Mouse (Mus musculus) intestine, embryonic 16.5 days (tissue): ENCODE data around the gene Rbbp5. TPM values are rescaled to one million over a fixed set of nuclear protein-coding genes. Genes with fewer than 3 reads are reported as not detected.

Experiments
- ATAC-seq: fragments of 200-750 bp; cut with Nextera tagmentation; 2 replicates; pipeline ENCODE4 v1.8.0; 2017; ENCODE audit warnings: moderate TSS enrichment, moderate library complexity
- H3K27ac ChIP-seq: fragments of 300-500 bp; sonication (generic); 2 replicates; pipeline ENCODE4 v1.5.1; 2014; ENCODE audit warnings: mild to moderate bottlenecking, low read length
- H3K27me3 ChIP-seq: fragments of 300-500 bp; sonication (generic); replicated peaks from 2 replicates; pipeline ENCODE4 v1.6.1; 2014; ENCODE audit warnings: low read length, control low read depth, mixed read lengths; ENCODE audit not compliant: control insufficient read depth, insufficient read depth
- H3K36me3 ChIP-seq: fragments of 300-500 bp; sonication (generic); 2 replicates; pipeline ENCODE4 v1.6.1; 2014; ENCODE audit warnings: low read length, control low read depth; ENCODE audit not compliant: control insufficient read depth, insufficient read depth
- H3K4me1 ChIP-seq: fragments of 300-500 bp; sonication (generic); 2 replicates; pipeline ENCODE4 v1.6.1; 2014; ENCODE audit warnings: low read length, control low read depth, mixed read lengths; ENCODE audit not compliant: control insufficient read depth, insufficient read depth
- H3K4me2 ChIP-seq: fragments of 300-500 bp; sonication (generic); 2 replicates; pipeline ENCODE4 v1.6.1; 2014; ENCODE audit warnings: low read depth, low read length, control low read depth
- H3K4me3 ChIP-seq: fragments of 300-500 bp; sonication (generic); 2 replicates; pipeline ENCODE4 v1.5.1; 2014; ENCODE audit warnings: mild to moderate bottlenecking, low read length
- H3K9ac ChIP-seq: fragments of 300-500 bp; sonication (generic); 2 replicates; pipeline ENCODE4 v1.6.1; 2014; ENCODE audit warnings: low read depth, low read length
- H3K9me3 ChIP-seq: fragments of 300-500 bp; sonication (generic); 2 replicates; pipeline ENCODE4 v1.6.1; 2016; ENCODE audit warnings: low read length, control low read depth; ENCODE audit not compliant: control insufficient read depth
- WGBS: fragments of 180-500 bp; shearing (Covaris S2); extraction: QIAGEN DNeasy Blood & Tissue Kit; methylation state at CpG from one replicate; pipeline ENCODE4 v1.1.7; 2014; 5-methylcytosine and 5-hydroxymethylcytosine counted together
- polyA plus RNA-seq: library from polyadenylated mRNA; unstranded; fragments of >200 nt; fragmentation: Nextera tagmentation; extraction: Ambion mirVana; gene quantifications from 2 replicates; pipeline ENCODE4 v1.2.1, GENCODE M21; 2015

The Rbbp5 gene
- polyA plus RNA-seq, 1 experiment from 2014 or later, result 36.9 TPM

DNA sequence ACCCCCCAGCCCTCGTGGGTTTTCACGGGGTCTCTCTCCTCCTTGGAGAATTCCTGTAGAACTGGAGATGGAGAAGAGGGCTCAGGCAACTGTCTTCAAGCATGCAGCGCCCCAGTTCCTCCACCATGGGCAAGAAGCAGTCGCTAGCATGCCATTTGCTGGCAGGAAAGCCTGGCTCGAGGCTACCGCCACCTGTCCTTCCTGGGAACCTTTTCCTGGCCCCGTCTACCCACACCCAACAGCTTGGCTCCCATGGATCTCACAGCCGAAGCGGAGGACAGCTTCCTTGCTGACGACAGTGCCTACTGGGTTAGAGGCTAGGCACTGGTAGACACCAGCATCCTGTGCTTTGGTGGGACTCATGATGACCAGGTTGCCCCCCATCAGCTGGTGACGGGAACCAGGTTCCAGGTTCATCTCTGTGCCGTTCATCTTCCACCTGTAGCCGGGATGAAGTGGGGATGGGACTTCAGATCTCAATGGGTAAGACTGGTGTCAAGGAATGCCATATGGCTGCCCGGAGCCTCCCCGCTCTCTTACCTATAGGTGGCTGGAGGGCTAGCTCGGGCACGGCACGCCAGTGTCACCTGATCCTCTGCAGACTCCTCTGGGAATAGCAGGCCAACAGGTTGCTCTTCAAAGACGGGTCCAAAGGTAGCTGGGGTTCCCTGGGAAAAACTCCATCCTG is 51.6 kb downstream of the Rbbp5 start:
- H3K4me2 ChIP-seq, result no peak overlapping the region
- no peak overlapping the region for H3K4me3 ChIP-seq
- no peak overlapping the region for H3K9ac ChIP-seq
- no peak overlapping the region for H3K27ac ChIP-seq
- H3K36me3 ChIP-seq, result no peaks in the 10 kb centered on the region
- H3K9me3 ChIP-seq, result no peaks in the 10 kb centered on the region
- WGBS, result 87% methylated on average over 19 of the region's 19 CpGs
- no peak for ATAC-seq
- H3K4me1 ChIP-seq, result peaks cover 8% of the 10 kb centered on the region
- H3K27me3 ChIP-seq, result no peaks in the 10 kb centered on the region

DNA sequence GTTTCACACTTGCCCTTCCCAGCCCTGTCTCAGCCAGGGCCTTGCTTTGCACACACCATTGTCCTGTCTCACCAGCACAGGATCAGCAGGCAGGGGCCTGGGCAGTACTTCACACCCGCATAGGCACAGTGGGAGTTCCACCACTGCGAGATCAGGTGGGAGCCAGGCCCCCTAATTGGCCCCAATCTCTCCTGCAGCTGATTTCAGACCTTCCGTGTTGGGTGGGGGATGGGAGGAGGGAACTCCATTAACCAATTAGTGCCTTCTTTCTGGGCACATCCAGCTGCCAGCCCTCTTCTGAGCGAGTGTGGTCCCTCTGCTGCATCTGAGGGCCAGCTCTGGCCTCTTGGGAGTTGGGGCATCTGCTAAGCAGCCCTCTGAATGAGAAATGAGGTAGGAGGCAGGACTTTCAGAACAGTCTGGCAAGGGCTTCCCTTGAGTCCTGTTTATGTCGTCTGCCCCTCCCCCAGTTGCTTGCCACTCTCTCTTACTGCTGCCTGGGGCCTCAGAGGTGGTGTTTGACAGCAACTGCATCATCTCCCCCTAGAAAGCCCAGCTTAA is 53.5 kb downstream of the Rbbp5 start:
- WGBS, result 12% methylated on average over 5 of the region's 5 CpGs
- H3K4me3 ChIP-seq, result no peak overlapping the region
- ATAC-seq, result 0 out of 2 replicates have a peak, but pooled peaks have one; percentile 14
- no peaks in the 10 kb centered on the region for H3K27me3 ChIP-seq
- H3K36me3 ChIP-seq, result no peaks in the 10 kb centered on the region
- no peak overlapping the region for H3K27ac ChIP-seq
- peaks cover 8% of the 10 kb centered on the region for H3K4me1 ChIP-seq
- H3K9ac ChIP-seq, result no peak overlapping the region
- H3K4me2 ChIP-seq, result no peak overlapping the region
- H3K9me3 ChIP-seq, result no peaks in the 10 kb centered on the region

DNA sequence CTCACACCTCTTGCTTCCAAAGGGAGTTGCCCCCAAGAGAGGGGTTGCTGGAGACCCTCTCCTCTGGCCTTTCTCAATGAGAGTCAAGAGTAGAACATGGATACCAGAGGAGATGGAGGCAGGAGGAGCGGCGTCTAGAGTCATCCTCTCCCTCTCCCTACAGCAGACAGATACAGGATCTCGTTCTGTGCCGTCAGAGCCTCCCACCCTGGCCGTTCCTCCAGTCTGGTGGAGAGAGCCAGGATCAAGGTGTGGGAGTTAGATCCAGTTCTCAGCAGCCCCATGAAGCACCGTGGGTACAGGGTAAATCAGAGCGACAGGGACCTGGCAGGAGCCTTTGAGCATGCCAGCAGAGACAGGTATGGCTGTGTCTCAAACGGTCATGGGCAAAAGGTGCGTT is 55.4 kb downstream of the Rbbp5 start:
- Histone ChIP-seq H3K27ac (no peak overlapping the region), H3K9ac (no peak overlapping the region), H3K4me2 (no peak overlapping the region), H3K4me1 (peaks cover 8% of the 10 kb centered on the region), H3K27me3 (no peaks in the 10 kb centered on the region), H3K36me3 (no peaks in the 10 kb centered on the region), H3K4me3 (no peak overlapping the region), H3K9me3 (no peaks in the 10 kb centered on the region)
- WGBS, result 64% methylated on average over 9 of the region's 9 CpGs
- ATAC-seq, result no peak

DNA sequence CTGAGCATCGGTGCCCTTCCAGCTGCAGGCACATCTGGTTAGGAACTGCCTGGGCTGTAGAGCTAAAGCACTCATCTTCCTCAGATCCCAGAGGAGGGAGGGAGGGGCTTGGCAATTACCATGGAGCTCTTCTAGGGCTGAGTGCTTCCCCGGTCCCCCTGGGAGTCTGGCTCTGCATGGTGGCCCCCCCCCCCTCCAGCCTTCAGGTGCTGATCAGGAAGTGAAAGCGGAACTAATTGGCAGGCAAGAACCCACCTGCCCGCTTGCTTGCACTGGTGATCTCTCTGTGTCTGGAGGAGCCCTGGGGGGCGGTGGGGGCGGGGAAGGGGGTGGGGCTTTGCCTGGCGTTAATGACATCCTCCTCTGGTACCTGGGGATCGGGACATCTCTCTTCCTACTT is 56.7 kb downstream of the Rbbp5 start:
- no peak overlapping the region for H3K4me2 ChIP-seq

DNA sequence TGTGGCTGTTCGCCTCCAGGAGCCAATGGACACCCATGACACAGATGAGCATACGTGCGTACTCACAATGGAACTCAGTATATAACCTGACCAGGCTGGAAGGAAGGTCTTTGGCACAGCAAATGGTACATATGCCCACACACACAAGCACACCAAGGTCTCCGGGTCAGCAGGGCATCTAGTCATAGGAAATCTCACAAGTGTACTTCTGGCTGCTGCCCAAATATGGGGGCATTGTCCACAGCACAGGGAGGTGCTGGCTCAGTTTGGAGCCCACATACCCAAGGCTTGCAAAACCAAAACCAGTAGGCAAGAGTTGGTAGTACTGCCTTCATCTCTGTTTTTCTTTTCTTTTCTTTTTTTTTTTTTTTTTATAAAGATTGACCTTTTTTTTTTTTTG is 58.4 kb downstream of the Rbbp5 start:
- no peak overlapping the region for H3K9ac ChIP-seq
- H3K4me1 ChIP-seq, result peaks cover 7% of the 10 kb centered on the region
- no peak overlapping the region for H3K4me2 ChIP-seq
- H3K9me3 ChIP-seq, result no peaks in the 10 kb centered on the region
- ATAC-seq, result no peak
- 89% methylated on average over 4 of the region's 4 CpGs for WGBS
- no peak overlapping the region for H3K27ac ChIP-seq
- H3K4me3 ChIP-seq, result no peak overlapping the region
- no peaks in the 10 kb centered on the region for H3K27me3 ChIP-seq
- no peaks in the 10 kb centered on the region for H3K36me3 ChIP-seq

More for the DNA sequence above, 56.7 kb downstream of the Rbbp5 start:
- WGBS, result 8% methylated on average over 8 of the region's 8 CpGs
- H3K27me3 ChIP-seq, result no peaks in the 10 kb centered on the region
- H3K9ac ChIP-seq, result no peak overlapping the region
- no peak overlapping the region for H3K4me3 ChIP-seq
- H3K4me1 ChIP-seq, result peaks cover 8% of the 10 kb centered on the region
- no peak overlapping the region for H3K27ac ChIP-seq
- no peaks in the 10 kb centered on the region for H3K36me3 ChIP-seq
- ATAC-seq, result no peak
- H3K9me3 ChIP-seq, result no peaks in the 10 kb centered on the region

DNA sequence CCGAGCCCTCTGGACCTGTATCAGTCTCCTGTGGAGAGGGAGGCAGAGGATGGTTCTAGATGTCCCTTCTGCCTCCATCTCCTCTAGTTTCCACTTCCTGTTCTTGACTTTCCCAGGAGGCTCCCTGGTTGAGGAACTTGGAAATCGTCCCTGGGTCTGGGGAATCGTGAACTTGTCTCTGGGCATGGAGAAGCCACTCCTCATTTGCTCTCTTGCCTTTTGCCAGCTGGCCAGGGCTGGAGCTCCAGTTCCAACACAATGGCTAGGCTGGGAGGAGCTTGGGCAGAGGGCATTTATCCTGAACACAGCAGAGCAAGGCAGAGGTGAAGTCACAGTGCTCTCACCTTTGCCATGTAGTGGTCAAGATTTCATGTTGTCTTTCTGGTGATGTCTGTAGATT is 59.3 kb downstream of the Rbbp5 start:
- Histone ChIP-seq H3K4me1 (peaks cover 6% of the 10 kb centered on the region), H3K4me2 (no peak overlapping the region), H3K9me3 (no peaks in the 10 kb centered on the region), H3K27me3 (no peaks in the 10 kb centered on the region), H3K4me3 (no peak overlapping the region), H3K27ac (no peak overlapping the region), H3K9ac (no peak overlapping the region), H3K36me3 (no peaks in the 10 kb centered on the region)
- ATAC-seq, result no peak
- whole genome bisulfite sequencing, result 78% methylated on average over 3 of the region's 3 CpGs

DNA sequence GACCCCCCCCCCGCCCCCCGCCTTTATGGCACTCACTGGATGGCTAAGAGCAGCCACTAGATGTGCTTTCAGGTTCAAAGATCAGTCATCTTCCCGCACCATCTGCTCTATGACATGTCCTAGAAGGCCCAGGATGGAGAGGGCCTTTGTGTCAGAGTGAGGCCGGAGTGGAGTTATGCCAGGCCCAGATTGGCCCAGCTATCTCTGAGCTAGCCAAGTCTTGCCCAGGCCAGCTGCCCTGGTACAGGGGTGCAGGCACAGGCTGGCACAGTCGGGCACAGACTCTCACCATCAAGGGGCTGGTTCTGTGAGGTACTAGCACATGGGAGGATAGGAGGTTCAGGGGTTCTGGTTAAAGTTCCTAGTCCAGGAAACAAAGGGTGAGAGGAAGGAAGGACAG is 60.6 kb downstream of the Rbbp5 start:
- Histone ChIP-seq H3K4me3 (no peak overlapping the region), H3K36me3 (no peaks in the 10 kb centered on the region), H3K27me3 (peaks cover 7% of the 10 kb centered on the region), H3K9me3 (no peaks in the 10 kb centered on the region), H3K9ac (no peak overlapping the region), H3K4me2 (no peak overlapping the region), H3K4me1 (peaks cover 10% of the 10 kb centered on the region), H3K27ac (no peak overlapping the region)
- no peak for ATAC-seq
- WGBS, result 81% methylated on average over 5 of the region's 5 CpGs

DNA sequence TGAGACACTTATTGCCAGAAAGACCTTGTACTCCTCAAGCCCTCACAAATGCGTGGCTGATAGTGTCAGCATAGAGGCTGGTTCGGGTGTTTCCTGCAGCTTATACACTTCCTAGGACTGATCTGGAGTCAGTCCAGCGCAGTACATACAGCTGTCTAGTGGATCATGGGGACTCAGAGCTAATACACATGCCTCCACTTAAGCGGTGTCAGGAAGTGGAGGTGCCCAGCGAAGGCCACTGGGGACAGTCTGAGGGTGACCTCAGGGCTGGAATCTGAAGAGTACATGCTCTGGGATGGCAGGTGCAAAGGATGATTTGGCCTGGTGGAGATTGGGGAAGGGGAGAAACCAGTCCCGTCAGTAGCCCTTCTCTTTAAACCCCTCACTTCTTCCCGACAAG is 63.5 kb downstream of the Rbbp5 start:
- Histone ChIP-seq H3K27me3 (peaks cover 17% of the 10 kb centered on the region), H3K9ac (no peak overlapping the region), H3K4me2 (0 out of 2 replicates have a peak overlapping the region, but pooled peaks have one; percentile 7), H3K27ac (no peak overlapping the region), H3K4me1 (peaks cover 14% of the 10 kb centered on the region), H3K36me3 (no peaks in the 10 kb centered on the region), H3K4me3 (no peak overlapping the region), H3K9me3 (no peaks in the 10 kb centered on the region)
- WGBS, result 44% methylated on average over 7 of the region's 7 CpGs
- ATAC-seq, result peak; percentile 56

DNA sequence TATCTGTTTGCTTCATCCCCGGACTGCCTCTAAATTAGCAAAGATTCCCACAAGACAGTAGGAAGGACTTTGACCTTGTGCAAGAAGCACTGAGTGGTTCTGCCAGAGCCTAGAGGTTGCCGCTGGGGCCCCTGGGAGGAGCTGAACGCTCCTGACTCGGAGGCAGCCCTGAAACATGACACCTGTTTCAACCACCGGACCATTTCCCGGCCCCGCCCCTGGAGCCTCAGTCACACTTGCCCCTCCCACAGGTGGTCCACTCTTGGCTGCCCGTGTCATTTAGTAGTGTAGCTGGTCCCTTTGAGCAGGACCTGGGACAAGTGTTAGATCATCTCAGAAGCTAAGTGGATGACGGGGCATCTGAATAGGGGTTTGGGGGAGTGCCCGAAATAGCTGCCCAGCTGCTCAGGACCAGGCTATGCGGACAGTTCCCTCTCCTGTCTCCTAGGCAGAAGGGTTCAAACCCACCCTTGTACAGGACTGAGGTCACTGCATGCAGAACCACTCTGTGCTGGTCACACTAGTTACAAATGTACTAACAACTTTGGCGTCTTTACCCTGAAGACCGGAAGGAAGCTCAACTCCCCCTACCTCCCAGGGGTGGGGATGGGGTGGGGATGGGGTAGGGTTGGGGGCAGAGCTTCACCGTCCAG is 64.1 kb downstream of the Rbbp5 start:
- Histone ChIP-seq H3K36me3 (no peaks in the 10 kb centered on the region), H3K4me1 (peaks cover 14% of the 10 kb centered on the region), H3K27ac (no peak overlapping the region), H3K4me2 (0 out of 2 replicates have a peak overlapping the region, but pooled peaks have one; percentile 7), H3K9me3 (no peaks in the 10 kb centered on the region), H3K9ac (no peak overlapping the region), H3K4me3 (no peak overlapping the region), H3K27me3 (peaks cover 17% of the 10 kb centered on the region)
- WGBS, result 5% methylated on average over 14 of the region's 14 CpGs
- ATAC-seq, result peak; percentile 94
